In the genomic region with DNA sequence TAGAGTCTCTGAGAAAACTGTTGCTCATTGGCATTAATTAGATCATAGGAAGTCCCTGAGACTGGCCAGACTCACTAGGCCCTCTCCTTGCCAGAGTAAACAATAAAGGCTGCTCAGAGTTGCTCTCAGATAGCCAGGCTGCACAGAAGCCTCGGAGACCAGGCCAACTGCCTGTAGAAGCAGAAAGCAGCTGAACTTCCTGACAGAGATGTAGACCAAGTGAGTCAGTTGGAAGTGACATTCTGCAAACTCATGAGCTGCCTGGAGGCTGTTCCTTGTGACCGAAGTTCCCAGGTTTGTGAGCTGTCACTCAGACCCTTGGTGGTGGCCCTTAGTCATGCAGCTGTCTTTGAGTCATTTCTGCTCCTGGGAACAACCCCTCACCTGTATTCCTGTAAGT, we compare ENCODE assay signal across 13 mouse cellular contexts.
"Had no signal": no experiment of that assay in that cellular context is flagged by ENCODE, and none has a peak within 500 bp of the region (broad histone marks: within the 10 kb centered on the region; RNA-seq: fewer than 3 reads in every experiment).

No protein-coding gene starts in this region.

- H3K9ac ChIP-seq: limb, embryonic 12.5 days; liver, embryonic 15.5 days; midbrain, embryonic 13.5 days had no signal

- H3K36me3 ChIP-seq: limb, embryonic 12.5 days; liver, embryonic 15.5 days; midbrain, embryonic 13.5 days had no signal

- H3K4me1 ChIP-seq: limb, embryonic 12.5 days; liver, embryonic 15.5 days; midbrain, embryonic 13.5 days had no signal

- H3K4me3 ChIP-seq: limb, embryonic 12.5 days; liver, embryonic 15.5 days; midbrain, embryonic 13.5 days had no signal

- DNase-seq: kidney, postnatal 36 days; layer of hippocampus, adult 9-11 months; layer of hippocampus, postnatal 36 days; lung, adult 2 months; lung, postnatal 36 days; right cerebral cortex, adult 18-20 months; thymus, postnatal 36 days had no signal

- H3K9me3 ChIP-seq: limb, embryonic 12.5 days; liver, embryonic 15.5 days; midbrain, embryonic 13.5 days had no signal

- H3K27ac ChIP-seq: kidney, postnatal 0 days; limb, embryonic 12.5 days; liver, embryonic 15.5 days; midbrain, embryonic 13.5 days had no signal

- H3K4me2 ChIP-seq: limb, embryonic 12.5 days; liver, embryonic 11.5 days; liver, embryonic 15.5 days; midbrain, embryonic 13.5 days had no signal

- H3K27me3 ChIP-seq: limb, embryonic 12.5 days; liver, embryonic 15.5 days had no signal

- ATAC-seq: lung, postnatal 0 days; midbrain, embryonic 13.5 days had no signal
